Mouse (Mus musculus) fat pad, adult 2 months (tissue): ENCODE measurements around the gene Gm8356.
"Not testable (repeated sequence)": the region's sequence is repeated elsewhere in the genome, so short reads cannot be mapped to it uniquely, and the experiment has no call there.

Experiments used
- DNase-seq: peaks from one replicate; pipeline ENCODE4 v3.0.0-alpha.2; 2011; ENCODE audit warnings: low read depth, low spot score; ENCODE audit errors: extremely low read depth

Gene Gm8356

DNA sequence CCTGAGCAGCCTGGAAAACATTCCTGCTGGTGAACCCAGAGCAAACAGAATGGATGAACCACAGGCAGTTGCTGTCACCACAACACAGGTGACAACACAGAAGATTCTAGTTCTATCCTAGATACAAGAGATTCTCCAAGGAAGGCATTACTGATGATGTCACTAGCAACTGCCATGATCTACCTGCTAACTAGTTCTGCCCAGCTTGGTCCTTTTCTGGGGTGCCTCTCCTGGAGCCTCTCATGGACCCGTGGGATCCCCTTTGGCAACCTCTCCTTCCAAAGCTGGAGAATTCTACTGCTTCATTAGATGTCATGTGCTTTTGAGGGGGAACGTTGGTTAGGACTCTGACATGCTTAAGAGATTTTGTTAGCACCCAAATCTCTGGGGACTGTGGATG, at the start of gene Gm8356:
TSS of gene Gm8356 (minus strand) at position 101 of the 400 bp plus-strand sequence.
- not testable (repeated sequence) for DNase-seq

DNA sequence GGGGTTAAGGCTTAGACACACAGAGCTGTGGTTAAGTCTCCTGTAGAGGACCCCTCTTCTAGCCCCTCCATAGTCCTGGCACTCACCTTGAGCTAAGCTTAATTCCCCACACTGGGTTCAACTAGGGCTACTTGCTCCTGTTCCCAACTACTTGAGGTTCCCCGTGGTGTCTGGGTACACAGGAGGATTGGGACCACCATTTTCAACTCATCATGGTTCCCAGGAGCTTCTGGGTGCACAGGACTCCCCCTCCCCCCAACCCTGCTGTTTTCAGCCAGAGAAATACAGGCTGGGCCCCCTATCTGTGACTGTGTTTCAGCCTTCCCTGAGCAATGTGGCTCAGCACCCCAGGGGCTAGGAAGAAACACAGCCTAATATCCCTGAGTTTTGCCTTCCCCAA, 50.8 kb downstream of the Gm8356 start:
- not testable (repeated sequence) for DNase-seq

DNA sequence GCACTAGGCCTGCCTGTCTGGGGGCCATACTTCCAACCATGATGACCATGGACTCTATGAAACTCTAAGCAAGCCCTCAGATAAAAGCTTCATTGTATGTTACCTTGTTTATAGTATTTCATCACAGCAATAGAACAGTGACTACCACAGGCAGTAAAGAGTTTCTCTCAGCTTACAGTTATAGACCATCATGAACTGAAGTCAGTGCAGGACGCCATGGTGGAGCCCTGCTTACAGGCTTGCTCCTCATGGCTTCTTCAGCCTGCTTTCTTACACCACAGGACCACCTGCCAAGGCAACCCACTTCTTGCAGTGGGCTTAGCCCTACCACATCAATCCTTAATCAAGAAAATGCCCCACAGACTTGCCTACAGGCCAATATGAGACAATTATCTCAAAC, 51.5 kb downstream of the Gm8356 start:
- DNase-seq: not testable (repeated sequence)

DNA sequence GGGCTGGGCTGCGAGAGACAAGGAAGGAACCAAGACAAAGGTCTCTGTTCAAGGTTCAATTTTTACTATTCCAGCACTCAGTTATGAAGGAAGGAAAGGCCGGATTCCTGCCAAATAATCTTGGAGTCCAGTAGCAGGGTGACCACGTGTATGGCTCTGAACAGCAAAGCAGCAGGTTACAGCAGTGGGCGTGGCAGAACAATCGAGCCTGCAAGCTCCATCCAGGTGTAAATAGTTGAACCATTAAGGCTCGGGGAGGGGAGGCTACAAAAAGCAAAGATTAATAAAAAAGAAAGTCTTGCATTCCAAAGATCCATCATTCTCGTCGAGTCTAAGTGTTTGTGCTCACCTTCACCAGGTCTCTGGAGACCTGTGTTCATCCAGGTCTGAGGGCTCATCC, 55.0 kb downstream of the Gm8356 start:
- DNase-seq: not testable (repeated sequence)
